Mouse (Mus musculus) CH12.LX (cell line): ENCODE data around the gene Zfp383. TPM values are rescaled to one million over a fixed set of nuclear protein-coding genes. Genes with fewer than 3 reads are reported as not detected.
"Not testable (repeated sequence)": the region's sequence is repeated elsewhere in the genome, so short reads cannot be mapped to it uniquely, and the experiment has no call there.

Experiments
- DNase-seq: peaks from one replicate; pipeline ENCODE4 v3.0.0-alpha.2; 2013; ENCODE audit errors: extremely low read depth
- H3K27ac ChIP-seq: 2 replicates; pipeline ENCODE4 v1.5.1; 2012; ENCODE audit warnings: low read depth, mild to moderate bottlenecking, control low read depth, moderate library complexity; ENCODE audit not compliant: insufficient read depth
- H3K27me3 ChIP-seq: replicated peaks from 2 replicates; pipeline ENCODE3; 2012; ENCODE audit warnings: inconsistent platforms
- H3K36me3 ChIP-seq, 2 experiments: replicated peaks in 1 of 2; 2 replicates each; pipeline versions ENCODE3 to v1.6.1; 2012; ENCODE audit warnings: inconsistent platforms in 1 of 2, low read length in 1 of 2, mild to moderate bottlenecking in 1 of 2, mixed read lengths in 1 of 2, moderate library complexity in 1 of 2; ENCODE audit not compliant: control insufficient read depth in 1 of 2, insufficient read depth in 1 of 2
- H3K4me1 ChIP-seq, 2 experiments: 2 replicates each; pipeline ENCODE4 v1.6.1; 2012; ENCODE audit warnings: inconsistent platforms in 1 of 2, moderate library complexity in 1 of 2; ENCODE audit not compliant: insufficient read depth in 2 of 2, control insufficient read depth in 1 of 2
- H3K4me2 ChIP-seq: 2 replicates; pipeline ENCODE4 v1.6.1; 2012; ENCODE audit warnings: low read depth, mild to moderate bottlenecking, control low read depth; ENCODE audit not compliant: poor library complexity, insufficient read depth, severe bottlenecking
- H3K4me3 ChIP-seq, 3 experiments: fragments of 150-350 bp in 1 of 3; sonication (generic) in 1 of 3; replicated peaks in 1 of 3; 2 replicates each; pipeline versions ENCODE3 to v1.5.1; 2011 to 2012; ENCODE audit warnings: low read depth in 2 of 3, low read length in 2 of 3, mild to moderate bottlenecking in 2 of 3, moderate library complexity in 2 of 3, control low read depth in 1 of 3, improper control_type of control experiment in 1 of 3, inconsistent platforms in 1 of 3, mixed read lengths in 1 of 3; ENCODE audit not compliant: poor library complexity in 1 of 3
- H3K79me2 ChIP-seq: replicated peaks from 2 replicates; pipeline ENCODE4 v1.6.1; 2012; ENCODE audit warnings: mild to moderate bottlenecking, moderate library complexity; ENCODE audit not compliant: control insufficient read depth, poor library complexity, insufficient read depth, severe bottlenecking; ENCODE audit errors: extremely low read depth
- H3K9ac ChIP-seq: 2 replicates; pipeline ENCODE4 v1.6.1; 2012; ENCODE audit warnings: low read depth, mild to moderate bottlenecking, control low read depth, moderate library complexity; ENCODE audit not compliant: insufficient read depth
- H3K9me3 ChIP-seq: replicated peaks from 2 replicates; pipeline ENCODE3; 2012; ENCODE audit warnings: low read length, inconsistent platforms, mixed read lengths
- CTCF ChIP-seq, 2 experiments: IDR thresholded peaks in 1 of 2; conservative IDR thresholded peaks in 1 of 2; 2 replicates each; pipeline ENCODE4 v1.5.1; 2011 to 2012; ENCODE audit warnings: low read depth in 2 of 2, low read length in 2 of 2, improper control_type of control experiment in 1 of 2, inconsistent platforms in 1 of 2, mild to moderate bottlenecking in 1 of 2, moderate library complexity in 1 of 2
- E2F4 ChIP-seq: IDR thresholded peaks from 2 replicates; pipeline ENCODE4 v1.6.1; 2011; ENCODE audit warnings: low read depth, low read length, improper control_type of control experiment; ENCODE audit not compliant: insufficient replicate concordance
- ELF1 ChIP-seq: IDR thresholded peaks from 2 replicates; pipeline ENCODE4 v1.6.1; 2014; ENCODE audit warnings: low read depth, mild to moderate bottlenecking, inconsistent platforms, low read length, improper control_type of control experiment
- EP300 ChIP-seq: IDR thresholded peaks from 2 replicates; pipeline ENCODE4 v1.6.1; 2011; ENCODE audit warnings: low read length, improper control_type of control experiment
- JUND ChIP-seq: conservative IDR thresholded peaks from 2 replicates; pipeline ENCODE4 v1.6.1; 2011; ENCODE audit warnings: low read depth, low read length, improper control_type of control experiment
- KAT2A ChIP-seq: IDR thresholded peaks from 2 replicates; pipeline ENCODE4 v1.6.1; 2012; ENCODE audit warnings: low read length, improper control_type of control experiment, inconsistent platforms; ENCODE audit not compliant: insufficient replicate concordance
- MAX ChIP-seq: IDR thresholded peaks from 2 replicates; pipeline ENCODE4 v1.6.1; 2011; ENCODE audit warnings: low read length, improper control_type of control experiment
- MYC ChIP-seq: IDR thresholded peaks from 2 replicates; pipeline ENCODE4 v1.6.1; 2011; ENCODE audit warnings: low read depth, mild to moderate bottlenecking, improper control_type of control experiment, low read length
- NELFE ChIP-seq: IDR thresholded peaks from 2 replicates; pipeline ENCODE4 v1.6.1; 2011; ENCODE audit warnings: low read depth, low read length, improper control_type of control experiment
- RAD21 ChIP-seq: IDR thresholded peaks from 2 replicates; pipeline ENCODE4 v1.6.1; 2011; ENCODE audit warnings: low read depth, mild to moderate bottlenecking, low read length, improper control_type of control experiment, moderate library complexity
- SMC3 ChIP-seq: IDR thresholded peaks from 2 replicates; pipeline ENCODE4 v1.6.1; 2011; ENCODE audit warnings: low read depth, low read length, improper control_type of control experiment
- TBP ChIP-seq: conservative IDR thresholded peaks from 2 replicates; pipeline ENCODE4 v1.6.1; 2011; ENCODE audit warnings: low read depth, low read length, improper control_type of control experiment
- USF1 ChIP-seq: IDR thresholded peaks from 2 replicates; pipeline ENCODE4 v1.6.1; 2014; ENCODE audit warnings: low read depth, mild to moderate bottlenecking, inconsistent platforms, low read length, improper control_type of control experiment
- USF2 ChIP-seq: conservative IDR thresholded peaks from 2 replicates; pipeline ENCODE4 v1.6.1; 2011; ENCODE audit warnings: low read depth, low read length, improper control_type of control experiment
- ZMIZ1 ChIP-seq: IDR thresholded peaks from 2 replicates; pipeline ENCODE4 v1.6.1; 2012; ENCODE audit warnings: low read depth, mild to moderate bottlenecking, inconsistent platforms, low read length, improper control_type of control experiment
- dilution Hi-C: fragments of 300-500 bp; cut with MboI; formaldehyde crosslinking; loops from 2 replicates; pipeline ENCODE4 v1.14.3; 2020; ENCODE audit warnings: low sequenced_read_pairs; ENCODE audit not compliant: extremely low pct_unique_long_range_greater_than_20kb, extremely low pct_ligation_motif_present
- in situ Hi-C: fragments of 300-500 bp; cut with MboI; formaldehyde crosslinking; loops from 3 replicates; pipeline ENCODE4 v1.14.3; 2019; ENCODE audit warnings: low sequenced_read_pairs, low pct_ligation_motif_present, low pct_unique_long_range_greater_than_20kb, mixed read lengths
- polyA plus RNA-seq: library from polyadenylated mRNA; unstranded; fragments of >175 nt; gene quantifications from 2 replicates; pipeline ENCODE4 v1.2.1, GENCODE M21; 2012; ENCODE audit warnings: low read depth; ENCODE audit not compliant: insufficient read length
- total RNA-seq, 2 experiments: library from RNA; depleted of rRNA; stranded (reverse); fragments of 300-350 nt in 1 of 2; fragments of >200 nt in 1 of 2; gene quantifications; 2 replicates each; pipeline ENCODE4 v1.2.3; 2012 to 2014

Gene Zfp383
- total and polyA plus RNA-seq, 3 experiments: 2.7 to 3.9 (median 3.5) TPM

GRCm38 (mm10) chr7:29859532-29860517 is 48.2 kb upstream of the Zfp383 start, which contains the start of gene Zfp420 (continued):
- TF ChIP-seq MAX (peak; percentile 51; the same call in 1 of the 2 replicates), E2F4 (no peak), MYC (peak; percentile 76), KAT2A (peak; percentile 93; the same call in 1 of the 2 replicates), CTCF (conservative IDR thresholded peaks at IDR 0.05 in 1 of 2, IDR thresholded peaks at IDR 0.05 in 1 of 2; ENCODE audit: low read depth in 2 of 2, low read length in 2 of 2) (peak in 1 of 2 experiments; percentile 41; a peak in 2 of 4 replicates), ZMIZ1 (peak; percentile 63; the same call in 1 of the 2 replicates)

- peak; percentile 14 for DNase-seq
- TF ChIP-seq ELF1 (no peak), SMC3 (no peak; the same call in 1 of the 2 replicates), RAD21 (peak; percentile 20), USF1 (no peak), CTCF (conservative IDR thresholded peaks at IDR 0.05 in 1 of 2, IDR thresholded peaks at IDR 0.05 in 1 of 2; ENCODE audit: low read depth in 2 of 2, low read length in 2 of 2) (peak in 1 of 2 experiments; percentile 46; a peak in 2 of 4 replicates), KAT2A (no peak), EP300 (no peak)
- Histone ChIP-seq H3K4me2 (no peak overlapping the region), H3K36me3 (peaks cover 2 to 14% of the 10 kb centered on the region in 2 experiments), H3K79me2 (no peaks in the 10 kb centered on the region), H3K4me3 (no peak overlapping the region), H3K9ac (no peak overlapping the region), H3K4me1 (peaks cover 0 to 16% of the 10 kb centered on the region in 2 experiments; a peak in 2 of 4 replicates), H3K9me3 (peaks cover 8% of the 10 kb centered on the region), H3K27me3 (no peaks in the 10 kb centered on the region), H3K27ac (no peak overlapping the region)
- dilution Hi-C loops: no loop called here
- in situ Hi-C loops: no loop called here
Measured at GRCm38 (mm10) chr7:29861660-29862059, 46.4 kb upstream of the Zfp383 start.

DNA sequence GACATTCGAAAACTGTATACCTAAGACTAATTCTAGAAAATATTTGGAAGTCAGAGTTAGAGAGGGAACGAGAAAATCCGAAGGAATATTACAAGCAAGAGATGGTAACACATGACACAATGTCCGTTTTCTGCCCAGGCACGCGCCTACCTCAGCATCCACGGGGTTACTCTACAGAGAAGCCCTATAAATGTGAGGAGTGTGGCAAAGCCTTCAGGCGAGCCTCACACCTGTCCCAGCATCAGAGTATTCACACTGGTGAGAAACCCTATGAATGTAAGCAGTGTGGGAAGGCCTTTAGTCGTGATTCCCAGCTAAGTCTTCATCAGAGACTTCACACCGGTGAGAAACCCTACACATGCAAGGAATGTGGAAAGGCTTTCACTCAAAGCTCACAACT is 33.8 kb upstream of the Zfp383 start:
- TF ChIP-seq E2F4 (no peak), JUND (no peak), TBP (no peak), ELF1 (no peak), NELFE (no peak), USF2 (no peak)
- dilution Hi-C loops: no loop called here
- peaks cover 24% of the 10 kb centered on the region for H3K9me3 ChIP-seq

DNA sequence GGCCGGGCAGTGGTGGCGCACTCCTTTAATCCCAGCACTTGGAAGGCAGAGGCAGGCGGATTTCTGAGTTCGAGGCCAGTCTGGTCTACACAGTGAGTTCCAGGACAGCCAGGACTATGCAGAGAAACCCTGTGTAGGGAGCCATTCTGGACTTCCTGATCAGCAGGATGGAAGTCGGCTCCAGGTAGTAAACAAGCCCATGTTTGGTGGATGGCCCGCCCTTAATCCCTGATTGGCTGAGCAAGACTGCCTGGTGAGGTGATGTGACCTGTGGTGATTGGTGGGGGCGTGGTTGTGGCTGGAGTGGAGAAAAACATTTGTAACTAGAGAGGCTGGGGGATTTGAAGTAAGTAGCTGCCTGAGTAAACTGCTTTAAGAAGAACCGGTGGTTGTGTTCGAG is 30.5 kb upstream of the Zfp383 start:
- H3K27ac ChIP-seq, in situ Hi-C loops: not testable (repeated sequence)

More for the DNA sequence above, 33.8 kb upstream of the Zfp383 start:
- Histone ChIP-seq H3K4me3 (no peak overlapping the region), H3K27ac (no peak overlapping the region), H3K79me2 (no peaks in the 10 kb centered on the region), H3K9ac (no peak overlapping the region), H3K27me3 (no peaks in the 10 kb centered on the region), H3K4me2 (no peak overlapping the region), H3K4me1 (no peaks in the 10 kb centered on the region), H3K36me3 (peaks cover 15 to 18% of the 10 kb centered on the region in 2 experiments)
- no peak for DNase-seq
- in situ Hi-C loops: no loop called here

More for the DNA sequence above, 30.5 kb upstream of the Zfp383 start:
- H3K9ac ChIP-seq, dilution Hi-C loops, H3K4me1 ChIP-seq, DNase-seq, H3K4me2 ChIP-seq, H3K79me2 ChIP-seq, H3K27me3 ChIP-seq, H3K4me3 ChIP-seq: not testable (repeated sequence)
- Histone ChIP-seq H3K9me3 (peaks cover 24% of the 10 kb centered on the region), H3K36me3 (peaks cover 15 to 18% of the 10 kb centered on the region in 2 experiments)
